Mouse (Mus musculus): ENCODE data around the gene Upk3b. TPM values are rescaled to one million over a fixed set of nuclear protein-coding genes. Genes with fewer than 3 reads are reported as not detected.
A peak's percentile ranks its signal among the peaks of the same experiment; 100 is the strongest.

Gene Upk3b
- total RNA-seq (2014; fragmentation: Nextera tagmentation) = not detected in 2 replicates
- 0.05 and 0.06 TPM in 2 replicates for total RNA-seq (2017)
- 0.03 TPM in 1 of 2 replicates, not detected in the other for polyA plus RNA-seq (2012)

DNA sequence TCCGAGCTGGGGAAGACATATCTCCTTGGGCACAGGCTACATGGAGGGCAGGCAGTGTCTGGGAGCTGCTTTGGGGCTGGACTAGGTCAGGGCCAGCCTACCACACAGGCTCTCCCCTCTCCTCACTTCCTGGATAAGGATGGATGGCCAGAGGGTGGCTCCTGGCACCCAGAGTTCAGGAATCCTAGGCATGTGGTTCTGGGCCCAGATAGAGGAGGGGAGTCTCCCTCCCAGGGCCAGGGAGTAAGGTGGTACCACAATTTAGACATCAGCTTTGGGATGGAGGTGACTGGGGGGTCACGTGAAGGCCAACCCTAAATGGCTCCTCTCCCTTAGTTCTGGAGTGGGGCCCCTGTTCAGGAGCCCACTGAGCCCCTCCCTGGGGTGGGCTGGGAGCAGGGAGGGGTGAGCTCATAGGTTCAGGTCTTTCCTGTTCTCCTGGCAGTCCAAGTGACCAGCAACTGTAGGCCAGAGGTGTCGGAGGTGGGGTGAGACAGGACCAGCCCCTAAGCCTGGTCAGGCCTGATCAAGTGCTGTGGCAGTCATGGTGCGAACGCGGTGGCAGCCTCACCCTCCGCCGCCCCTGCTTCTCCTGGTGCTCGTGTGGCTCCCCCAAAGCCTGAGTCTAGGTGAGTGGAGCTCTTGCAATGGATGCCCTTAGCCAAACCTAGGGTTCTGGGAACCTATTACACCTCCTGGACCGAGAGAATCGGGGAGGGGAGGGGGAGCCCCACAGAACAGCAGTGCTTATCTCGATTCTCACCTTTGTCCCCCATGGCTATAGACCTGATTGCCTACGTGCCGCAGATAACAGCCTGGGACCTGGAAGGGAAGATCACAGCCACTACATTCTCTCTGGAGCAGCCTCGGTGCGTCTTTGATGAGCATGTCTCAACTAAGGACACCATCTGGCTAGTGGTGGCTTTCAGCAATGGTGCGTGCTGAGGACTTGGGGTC, at the start of gene Upk3b:
Gene Upk3b, plus strand, starts transcription at position 239 of the 957 bp plus-strand sequence.
- TF ChIP-seq TAL1 (conservative IDR thresholded peaks at IDR 0.05; ENCODE audit: low read depth, low read length) (peak; percentile 42; the same call in 1 of the 2 replicates), POLR2AphosphoS5 (IDR thresholded peaks at IDR 0.05; ENCODE audit: insufficient replicate concordance, low read depth, low read length) (no peak)
- ATAC-seq (ENCODE audit: extremely low read depth, insufficient number of reproducible peaks, low FRiP score, poor library complexity, severe bottlenecking) (no peak), DNase-seq (ENCODE audit: low spot score) (no peak)
- Histone ChIP-seq H3K36me3 (replicated peaks) (no peaks in the 10 kb centered on the region), H3K4me3 (ENCODE audit: low read depth, low read length) (no peak within 1 kb of the TSS), H3K9me3 (replicated peaks) (no peaks in the 10 kb centered on the region), H3K4me1 (ENCODE audit: insufficient read depth, low read depth, low read length) (peaks cover 27% of the 10 kb centered on the region), H3K27me3 (ENCODE audit: insufficient read depth, low read length) (peaks cover 16% of the 10 kb centered on the region)

DNA sequence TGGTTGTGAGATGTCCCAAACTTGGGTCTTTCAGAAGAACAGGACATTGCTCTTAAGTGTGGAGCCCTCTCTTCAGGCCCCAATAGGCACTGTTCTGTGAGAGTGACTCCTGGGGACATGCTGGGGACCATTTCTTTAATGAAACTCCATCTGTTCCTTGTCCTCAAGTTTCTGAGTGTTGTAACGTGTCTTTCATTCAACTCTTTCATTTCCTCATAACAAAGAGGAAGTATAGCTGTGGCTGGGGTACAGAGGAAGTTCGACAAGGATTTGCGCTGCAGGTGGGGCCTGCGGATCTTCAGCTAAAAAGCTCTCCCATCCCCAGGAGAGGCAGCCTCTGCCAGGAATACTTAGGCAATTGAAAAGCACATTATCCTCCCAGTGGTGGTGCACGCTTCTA, 47.7 kb upstream of the Upk3b start:
- no peaks in the 10 kb centered on the region for H3K9me3 ChIP-seq (replicated peaks)
- H3K4me3 ChIP-seq (ENCODE audit: low read depth, low read length) = no peak overlapping the region
- DNase-seq (ENCODE audit: low spot score) (no peak), ATAC-seq (ENCODE audit: extremely low read depth, insufficient number of reproducible peaks, low FRiP score, poor library complexity, severe bottlenecking) (no peak)
- H3K36me3 ChIP-seq (replicated peaks) = no peaks in the 10 kb centered on the region
- no peak for TF ChIP-seq POLR2AphosphoS5 (IDR thresholded peaks at IDR 0.05; ENCODE audit: insufficient replicate concordance, low read depth, low read length)
- TF ChIP-seq CTCF (IDR thresholded peaks at IDR 0.05; ENCODE audit: low read depth, low read length) = no peak
- TF ChIP-seq GATA1 (IDR thresholded peaks at IDR 0.05; ENCODE audit: borderline replicate concordance, low read length) = no peak
- TF ChIP-seq GATA2 (IDR thresholded peaks at IDR 0.05; ENCODE audit: borderline replicate concordance, low read depth, low read length) = no peak
- no peak for TF ChIP-seq TAL1 (conservative IDR thresholded peaks at IDR 0.05; ENCODE audit: low read depth, low read length)
- H3K27me3 ChIP-seq (ENCODE audit: insufficient read depth, low read length) = peaks cover 8% of the 10 kb centered on the region
- peaks cover 15% of the 10 kb centered on the region for H3K4me1 ChIP-seq (ENCODE audit: insufficient read depth, low read depth, low read length)

DNA sequence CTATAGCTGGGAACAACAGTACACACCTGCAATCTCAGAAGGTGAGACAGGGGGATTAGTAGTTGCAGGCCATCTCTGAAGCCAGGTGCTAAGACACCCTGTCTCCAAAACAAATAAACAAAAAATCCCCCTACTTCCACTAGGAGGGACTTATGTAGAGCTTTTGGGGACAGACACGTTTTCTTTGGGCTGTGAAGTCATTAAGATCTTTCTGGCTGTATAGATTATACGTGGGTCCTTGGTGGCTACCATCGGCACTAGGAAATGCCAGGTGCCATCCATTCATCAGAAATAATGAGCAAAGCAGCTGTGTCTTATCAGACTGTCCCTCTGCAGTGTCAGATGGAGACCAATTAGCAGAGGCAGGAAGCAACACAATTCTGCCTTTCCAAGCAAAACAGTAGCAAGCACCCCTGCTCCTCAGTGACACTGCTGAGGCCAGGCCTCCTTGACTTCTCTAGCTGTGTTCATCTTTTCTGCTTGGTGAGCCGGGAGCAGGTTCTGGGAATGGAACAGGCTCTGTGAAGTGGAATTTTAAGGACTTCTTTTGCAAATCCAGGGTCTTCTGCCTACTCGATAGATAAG, 44.8 kb upstream of the Upk3b start:
- H3K4me3 ChIP-seq (ENCODE audit: low read depth, low read length) = no peak overlapping the region
- no peaks in the 10 kb centered on the region for H3K9me3 ChIP-seq (replicated peaks)
- TF ChIP-seq GATA2 (IDR thresholded peaks at IDR 0.05; ENCODE audit: borderline replicate concordance, low read depth, low read length) = no peak
- TF ChIP-seq GATA1 (IDR thresholded peaks at IDR 0.05; ENCODE audit: borderline replicate concordance, low read length) = no peak
- no peak for TF ChIP-seq TAL1 (conservative IDR thresholded peaks at IDR 0.05; ENCODE audit: low read depth, low read length)
- no peak for TF ChIP-seq POLR2AphosphoS5 (IDR thresholded peaks at IDR 0.05; ENCODE audit: insufficient replicate concordance, low read depth, low read length)
- no peak for TF ChIP-seq CTCF (IDR thresholded peaks at IDR 0.05; ENCODE audit: low read depth, low read length)
- H3K27me3 ChIP-seq (ENCODE audit: insufficient read depth, low read length) = peaks cover 4% of the 10 kb centered on the region; the same call in 1 of the 2 replicates
- H3K36me3 ChIP-seq (replicated peaks) = peaks cover 25% of the 10 kb centered on the region
- ATAC-seq (ENCODE audit: extremely low read depth, insufficient number of reproducible peaks, low FRiP score, poor library complexity, severe bottlenecking) (no peak), DNase-seq (ENCODE audit: low spot score) (no peak)
- peaks cover 15% of the 10 kb centered on the region for H3K4me1 ChIP-seq (ENCODE audit: insufficient read depth, low read depth, low read length)

DNA sequence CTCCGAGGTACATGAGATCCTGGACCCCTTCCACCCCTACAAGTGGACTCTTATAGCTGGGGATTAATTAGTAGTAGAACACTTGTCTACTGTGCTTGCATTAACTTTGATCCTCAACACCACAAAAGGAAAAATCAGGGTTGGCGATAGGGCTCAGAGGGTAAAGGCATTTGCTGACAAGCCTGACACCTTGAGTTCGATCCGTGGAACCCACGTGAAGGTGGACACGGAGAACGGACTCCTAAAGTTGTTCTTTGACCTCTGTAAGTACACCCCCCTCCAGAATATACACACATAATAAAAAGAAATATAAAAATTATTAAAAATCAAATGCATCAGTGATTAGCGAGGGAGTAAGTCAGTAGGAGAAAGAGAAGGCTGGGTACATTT, 44.0 kb upstream of the Upk3b start:
- H3K27me3 ChIP-seq (ENCODE audit: insufficient read depth, low read length) = peaks cover 4% of the 10 kb centered on the region; the same call in 1 of the 2 replicates
- H3K9me3 ChIP-seq (replicated peaks) = no peaks in the 10 kb centered on the region
- DNase-seq (ENCODE audit: low spot score) (no peak), ATAC-seq (ENCODE audit: extremely low read depth, insufficient number of reproducible peaks, low FRiP score, poor library complexity, severe bottlenecking) (no peak)
- H3K4me3 ChIP-seq (ENCODE audit: low read depth, low read length) = peak overlapping the region; percentile 81; the same call in 1 of the 2 replicates
- no peak for TF ChIP-seq GATA1 (IDR thresholded peaks at IDR 0.05; ENCODE audit: borderline replicate concordance, low read length)
- no peak for TF ChIP-seq TAL1 (conservative IDR thresholded peaks at IDR 0.05; ENCODE audit: low read depth, low read length)
- TF ChIP-seq CTCF (IDR thresholded peaks at IDR 0.05; ENCODE audit: low read depth, low read length) = no peak
- TF ChIP-seq GATA2 (IDR thresholded peaks at IDR 0.05; ENCODE audit: borderline replicate concordance, low read depth, low read length) = no peak
- no peak for TF ChIP-seq POLR2AphosphoS5 (IDR thresholded peaks at IDR 0.05; ENCODE audit: insufficient replicate concordance, low read depth, low read length)
- peaks cover 15% of the 10 kb centered on the region for H3K4me1 ChIP-seq (ENCODE audit: insufficient read depth, low read depth, low read length)
- peaks cover 33% of the 10 kb centered on the region for H3K36me3 ChIP-seq (replicated peaks)

DNA sequence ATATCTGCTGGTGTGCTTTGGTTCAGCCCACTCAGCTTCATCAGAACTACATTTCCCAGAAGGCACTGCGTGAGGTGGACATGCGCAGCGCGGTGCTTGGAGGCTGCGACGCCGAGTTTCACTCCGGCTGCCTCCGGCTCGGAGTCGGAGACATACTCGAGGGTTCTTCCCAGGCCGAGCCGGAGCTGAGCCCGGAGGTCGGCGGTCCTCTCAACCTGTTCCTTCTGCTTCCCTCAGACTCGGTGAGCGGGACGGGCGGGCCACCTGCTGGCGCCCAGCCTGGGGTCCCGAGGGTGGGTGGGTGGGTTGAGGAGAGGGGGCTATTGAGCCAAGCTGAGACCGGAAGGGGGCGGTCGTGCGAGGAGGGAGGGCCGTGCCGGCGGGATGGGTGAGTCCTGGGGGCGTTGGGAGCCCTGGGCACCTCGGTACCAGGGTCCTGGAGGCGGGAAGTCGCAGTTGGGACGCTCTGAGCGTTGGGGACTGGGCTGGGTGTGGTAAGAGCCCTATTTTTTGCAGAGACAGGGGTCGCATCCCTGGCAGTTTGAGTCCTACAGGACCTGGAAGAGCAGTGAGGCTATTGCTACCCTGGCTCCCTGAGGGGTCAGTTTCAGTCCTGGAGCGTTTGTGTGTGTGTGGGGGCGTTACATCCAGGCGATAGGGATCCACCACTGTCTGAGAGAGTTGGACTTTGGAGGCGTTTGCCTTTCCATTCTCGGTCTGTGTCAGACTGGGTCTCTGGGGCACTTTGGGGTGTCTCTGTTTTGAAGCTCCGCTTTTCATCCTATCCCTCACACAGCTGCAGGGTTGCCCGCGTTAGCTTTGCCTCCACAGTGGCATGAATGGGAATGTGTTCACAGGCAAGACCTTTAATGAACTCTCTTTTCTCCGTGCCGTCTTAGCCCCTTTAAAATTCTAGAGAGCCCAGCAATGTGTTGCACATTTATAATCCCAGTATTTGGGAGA, 43.3 kb upstream of the Upk3b start, which contains the start of gene Dtx2:
Gene Dtx2, plus strand, starts transcription at position 76 of the 963 bp plus-strand sequence.
- Histone ChIP-seq H3K9me3 (replicated peaks) (no peaks in the 10 kb centered on the region), H3K4me1 (ENCODE audit: insufficient read depth, low read depth, low read length) (peaks cover 15% of the 10 kb centered on the region), H3K27me3 (ENCODE audit: insufficient read depth, low read length) (peaks cover 4% of the 10 kb centered on the region; the same call in 1 of the 2 replicates), H3K36me3 (replicated peaks) (peaks cover 40% of the 10 kb centered on the region), H3K4me3 (ENCODE audit: low read depth, low read length) (peak within 1 kb of the TSS; percentile 81)
- ATAC-seq (ENCODE audit: extremely low read depth, insufficient number of reproducible peaks, low FRiP score, poor library complexity, severe bottlenecking) (peak; percentile 77), DNase-seq (ENCODE audit: low spot score) (peak; percentile 88)
- no peak for TF ChIP-seq GATA1 (IDR thresholded peaks at IDR 0.05; ENCODE audit: borderline replicate concordance, low read length)
- no peak for TF ChIP-seq GATA2 (IDR thresholded peaks at IDR 0.05; ENCODE audit: borderline replicate concordance, low read depth, low read length)
- TF ChIP-seq TAL1 (conservative IDR thresholded peaks at IDR 0.05; ENCODE audit: low read depth, low read length) = no peak
- no peak for TF ChIP-seq POLR2AphosphoS5 (IDR thresholded peaks at IDR 0.05; ENCODE audit: insufficient replicate concordance, low read depth, low read length)
- TF ChIP-seq CTCF (IDR thresholded peaks at IDR 0.05; ENCODE audit: low read depth, low read length) = no peak
